Mouse (Mus musculus) lung, postnatal 36 days (tissue): ENCODE measurements around the gene Ap1b1.

Experiments used
- DNase-seq: peaks from one replicate; pipeline ENCODE4 v3.0.0; 2022; ENCODE audit warnings: mixed read lengths

Ap1b1 gene

GRCm38 (mm10) chr11:4984799-4985198 lies 1.8 kb upstream of the Ap1b1 start:
- no peak for DNase-seq

- no peak for DNase-seq
Observed at GRCm38 (mm10) chr11:4987487-4987852, 846 bp downstream of the Ap1b1 start.

GRCm38 (mm10) chr11:4989187-4989586 lies 2.6 kb downstream of the Ap1b1 start:
- peak; percentile 39 for DNase-seq

- no peak for DNase-seq
Observed at GRCm38 (mm10) chr11:4992471-4992870, 5.8 kb downstream of the Ap1b1 start.

GRCm38 (mm10) chr11:4995676-4996075 lies 9.1 kb downstream of the Ap1b1 start:
- no peak for DNase-seq

GRCm38 (mm10) chr11:4996621-4997199 lies 10.1 kb downstream of the Ap1b1 start:
- DNase-seq, result no peak

- DNase-seq, result peak; percentile 54
Observed at GRCm38 (mm10) chr11:4998352-4998751, 11.7 kb downstream of the Ap1b1 start.

GRCm38 (mm10) chr11:4998762-4999161 lies 12.1 kb downstream of the Ap1b1 start:
- no peak for DNase-seq

GRCm38 (mm10) chr11:5000241-5000640 lies 13.6 kb downstream of the Ap1b1 start:
- DNase-seq, result no peak

GRCm38 (mm10) chr11:5002826-5003225 lies 16.2 kb downstream of the Ap1b1 start:
- DNase-seq, result no peak

GRCm38 (mm10) chr11:5005528-5005927 lies 18.9 kb downstream of the Ap1b1 start:
- no peak for DNase-seq

GRCm38 (mm10) chr11:5007186-5007585 lies 20.6 kb downstream of the Ap1b1 start:
- DNase-seq, result peak; percentile 36

- no peak for DNase-seq
Observed at GRCm38 (mm10) chr11:5008867-5009266, 22.2 kb downstream of the Ap1b1 start.

- no peak for DNase-seq
Observed at GRCm38 (mm10) chr11:5009354-5010074, 22.9 kb downstream of the Ap1b1 start.

GRCm38 (mm10) chr11:5010205-5010604 lies 23.6 kb downstream of the Ap1b1 start:
- DNase-seq, result no peak

GRCm38 (mm10) chr11:5011480-5011879 lies 24.9 kb downstream of the Ap1b1 start:
- DNase-seq, result no peak

GRCm38 (mm10) chr11:5012213-5012715 lies 25.6 kb downstream of the Ap1b1 start:
- DNase-seq, result no peak

- peak; percentile 88 for DNase-seq
Observed at GRCm38 (mm10) chr11:5015720-5016119, 29.1 kb downstream of the Ap1b1 start.

- no peak for DNase-seq
Observed at GRCm38 (mm10) chr11:5016286-5016685, 29.7 kb downstream of the Ap1b1 start.

GRCm38 (mm10) chr11:5017506-5017905 lies 30.9 kb downstream of the Ap1b1 start:
- no peak for DNase-seq

- DNase-seq, result no peak
Observed at GRCm38 (mm10) chr11:5025108-5025507, 38.5 kb downstream of the Ap1b1 start.

- no peak for DNase-seq
Observed at GRCm38 (mm10) chr11:5028228-5028627, 41.6 kb downstream of the Ap1b1 start.

GRCm38 (mm10) chr11:5032706-5033105 lies 46.1 kb downstream of the Ap1b1 start:
- no peak for DNase-seq

GRCm38 (mm10) chr11:5033136-5033535 lies 46.5 kb downstream of the Ap1b1 start:
- no peak for DNase-seq

GRCm38 (mm10) chr11:5035421-5035820 lies 48.8 kb downstream of the Ap1b1 start:
- DNase-seq, result no peak
